7 mouse cellular contexts compared by ENCODE assay signal in genomic region chr9:32408730-32409059, GRCm38 (mm10). TPM values are rescaled to one million over a fixed set of nuclear protein-coding genes. Genes with fewer than 3 reads are reported as not detected.
DNase-seq lines count a peak whose midpoint lies in the region; ATAC-seq lines count a peak whose summit lies in the region.

No protein-coding gene starts in this region.

- 27% methylated on average over 8 of the region's 8 CpGs for WGBS in lung, embryonic 16.5 days
- WGBS in forebrain, embryonic 16.5 days, result 7% methylated on average over 8 of the region's 8 CpGs
- WGBS in limb, embryonic 15.5 days, result 14% methylated on average over 8 of the region's 8 CpGs
- WGBS in stomach, embryonic 16.5 days, result 17% methylated on average over 8 of the region's 8 CpGs

- H3K9ac ChIP-seq in lung, embryonic 16.5 days (ENCODE audit: low read length), result peak overlapping the region; percentile 74
- peak overlapping the region; percentile 73 for H3K9ac ChIP-seq in forebrain, embryonic 16.5 days (replicated peaks; ENCODE audit: low read depth, low read length)
- no peak overlapping the region for H3K9ac ChIP-seq in limb, embryonic 15.5 days
- peak overlapping the region; percentile 63; the same call in 1 of the 2 replicates for H3K9ac ChIP-seq in stomach, embryonic 16.5 days (ENCODE audit: low read length)

- peak overlapping the region; percentile 99 for H3K4me2 ChIP-seq in lung, embryonic 16.5 days (ENCODE audit: low read depth, low read length)
- H3K4me2 ChIP-seq in forebrain, embryonic 16.5 days (ENCODE audit: low read length), result peak overlapping the region; percentile 98
- H3K4me2 ChIP-seq in limb, embryonic 15.5 days, result peak overlapping the region; percentile 97
- peak overlapping the region; percentile 78 for H3K4me2 ChIP-seq in stomach, embryonic 16.5 days (ENCODE audit: low read depth, low read length)

- H3K4me1 ChIP-seq in lung, embryonic 16.5 days (replicated peaks; ENCODE audit: control insufficient read depth, insufficient read depth, low read length), result peaks cover 10% of the 10 kb centered on the region
- peaks cover 10% of the 10 kb centered on the region for H3K4me1 ChIP-seq in forebrain, embryonic 16.5 days (replicated peaks; ENCODE audit: control insufficient read depth, insufficient read depth, low read length)
- H3K4me1 ChIP-seq in limb, embryonic 15.5 days, result peaks cover 24% of the 10 kb centered on the region
- H3K4me1 ChIP-seq in stomach, embryonic 16.5 days (ENCODE audit: control insufficient read depth, insufficient read depth, low read length), result no peaks in the 10 kb centered on the region; the same call in 1 of the 2 replicates

- H3K27ac ChIP-seq in lung, embryonic 16.5 days (ENCODE audit: low read length), result no peak overlapping the region
- H3K27ac ChIP-seq in forebrain, embryonic 16.5 days (ENCODE audit: low read length), result no peak overlapping the region
- H3K27ac ChIP-seq in limb, embryonic 15.5 days, result peak overlapping the region; percentile 83
- no peak overlapping the region for H3K27ac ChIP-seq in stomach, embryonic 16.5 days (ENCODE audit: low read length)

- H3K4me3 ChIP-seq in lung, embryonic 16.5 days (ENCODE audit: low read length), result peak overlapping the region; percentile 58
- peak overlapping the region; percentile 48 for H3K4me3 ChIP-seq in forebrain, embryonic 16.5 days (replicated peaks; ENCODE audit: low read length)
- H3K4me3 ChIP-seq in limb, embryonic 15.5 days, result peak overlapping the region; percentile 47
- H3K4me3 ChIP-seq in stomach, embryonic 16.5 days (replicated peaks; ENCODE audit: low read length), result peak overlapping the region; percentile 46

- peaks cover 3% of the 10 kb centered on the region; the same call in 1 of the 2 replicates for H3K27me3 ChIP-seq in lung, embryonic 16.5 days (ENCODE audit: control insufficient read depth, insufficient read depth, low read depth, low read length)
- peaks cover 34% of the 10 kb centered on the region for H3K27me3 ChIP-seq in forebrain, embryonic 16.5 days (replicated peaks; ENCODE audit: control insufficient read depth, insufficient read depth, low read length)
- H3K27me3 ChIP-seq in limb, embryonic 15.5 days, result peaks cover 25% of the 10 kb centered on the region; the same call in 1 of the 2 replicates
- peaks cover 5% of the 10 kb centered on the region; the same call in 1 of the 2 replicates for H3K27me3 ChIP-seq in stomach, embryonic 16.5 days (ENCODE audit: control insufficient read depth, insufficient read depth, low read length)

- H3K36me3 ChIP-seq in lung, embryonic 16.5 days (ENCODE audit: control insufficient read depth, insufficient read depth, low read length), result no peaks in the 10 kb centered on the region
- no peaks in the 10 kb centered on the region for H3K36me3 ChIP-seq in forebrain, embryonic 16.5 days (ENCODE audit: control insufficient read depth, insufficient read depth)
- H3K36me3 ChIP-seq in limb, embryonic 15.5 days, result no peaks in the 10 kb centered on the region
- H3K36me3 ChIP-seq in stomach, embryonic 16.5 days (ENCODE audit: control insufficient read depth, insufficient read depth, low read length), result no peaks in the 10 kb centered on the region

- DNase-seq in lung, postnatal 14 days, result no peak
- DNase-seq in cerebellum, adult 8-10 months, result no peak
- DNase-seq in urinary bladder, adult 2 months (ENCODE audit: low spot score), result no peak

- no peaks in the 10 kb centered on the region for H3K9me3 ChIP-seq in lung, embryonic 16.5 days (ENCODE audit: control insufficient read depth, low read length)
- H3K9me3 ChIP-seq in forebrain, embryonic 16.5 days (ENCODE audit: control insufficient read depth, low read length), result no peaks in the 10 kb centered on the region
- no peaks in the 10 kb centered on the region for H3K9me3 ChIP-seq in limb, embryonic 15.5 days
- no peaks in the 10 kb centered on the region for H3K9me3 ChIP-seq in stomach, embryonic 16.5 days (replicated peaks; ENCODE audit: control insufficient read depth, low read length)

- ATAC-seq in lung, embryonic 16.5 days (ENCODE audit: low read depth), result no peak
- peak; percentile 43; the same call in 1 of the 2 replicates for ATAC-seq in forebrain, embryonic 16.5 days
- ATAC-seq in limb, embryonic 15.5 days (ENCODE audit: insufficient number of reproducible peaks, low FRiP score, low TSS enrichment, low read depth), result no peak
- ATAC-seq in stomach, embryonic 16.5 days (ENCODE audit: insufficient read depth, low FRiP score), result no peak

RNA-seq across cellular contexts. Expression of gene Kcnj1, which starts 36.4 kb away (rescaled TPM):
- not detected in 2 replicates for polyA plus RNA-seq in lung, embryonic 16.5 days (2015; fragmentation: Nextera tagmentation; extraction: Ambion mirVana)
- polyA plus RNA-seq in forebrain, embryonic 16.5 days (2015; fragmentation: Nextera tagmentation; extraction: Ambion mirVana), result not detected in 2 replicates
- polyA plus RNA-seq in limb, embryonic 15.5 days (2015; fragmentation: Nextera tagmentation; extraction: Ambion mirVana), result not detected in 2 replicates
- polyA plus RNA-seq in stomach, embryonic 16.5 days (2015; fragmentation: Nextera tagmentation; extraction: Ambion mirVana), result not detected in 2 replicates
- not detected in 2 replicates for polyA plus RNA-seq in urinary bladder, adult 2 months (2012; rRNA removed)
